Mouse (Mus musculus): ENCODE measurements around the gene Olfr809. TPM values are rescaled to one million over a fixed set of nuclear protein-coding genes. Genes with fewer than 3 reads are reported as not detected.

The Olfr809 gene
- polyA plus RNA-seq (2012; rRNA removed), result not detected in 2 replicates

GRCm38 (mm10) chr10:129774338-129774737 lies at the start of gene Olfr809:
TSS of gene Olfr809 (plus strand) at chr10:129774638.

GRCm38 (mm10) chr10:129729275-129729674 lies 45.2 kb upstream of the Olfr809 start, which contains the start of gene Olfr805:
TSS of gene Olfr805 (minus strand) at chr10:129729375.

GRCm38 (mm10) chr10:129741821-129742220 lies 32.6 kb upstream of the Olfr809 start, which contains the start of gene Olfr806:
TSS of gene Olfr806 (minus strand) at chr10:129741921.

GRCm38 (mm10) chr10:129757693-129758092 lies 16.7 kb upstream of the Olfr809 start, which contains the start of gene Olfr807:
TSS of gene Olfr807 (minus strand) at chr10:129757793.

GRCm38 (mm10) chr10:129765182-129765581 lies 9.3 kb upstream of the Olfr809 start, which contains the start of gene Olfr808:
TSS of gene Olfr808 (plus strand) at chr10:129765482.

GRCm38 (mm10) chr10:129794817-129795216 lies 20.4 kb downstream of the Olfr809 start, which contains the start of gene Olfr810:
TSS of gene Olfr810 (minus strand) at chr10:129794917.

GRCm38 (mm10) chr10:129804296-129804695 lies 29.9 kb downstream of the Olfr809 start, which contains the start of gene Olfr811:
TSS of gene Olfr811 (minus strand) at chr10:129804396.

Other genes starting within 250 kb of the Olfr809 start
- not detected in 2 replicates for gene Olfr792, start 235.5 kb upstream of the Olfr809 start, polyA plus RNA-seq (2012; rRNA removed)
- not detected in 2 replicates for gene Olfr794, start 207.0 kb upstream of the Olfr809 start, polyA plus RNA-seq (2012; rRNA removed)
- not detected in 2 replicates for gene Olfr796, start 162.1 kb upstream of the Olfr809 start, polyA plus RNA-seq (2012; rRNA removed)
- gene Olfr798, start 146.7 kb upstream of the Olfr809 start, polyA plus RNA-seq (2012; rRNA removed), result not detected in 2 replicates
- gene Olfr799, start 137.2 kb upstream of the Olfr809 start, polyA plus RNA-seq (2012; rRNA removed), result not detected in 2 replicates
- gene Olfr800, start 116.9 kb upstream of the Olfr809 start, polyA plus RNA-seq (2012; rRNA removed), result not detected in 2 replicates
- not detected in 2 replicates for gene Olfr801, start 100.8 kb upstream of the Olfr809 start, polyA plus RNA-seq (2012; rRNA removed)
- gene Olfr802, start 86.5 kb upstream of the Olfr809 start, polyA plus RNA-seq (2012; rRNA removed), result not detected in 2 replicates
- not detected in 2 replicates for gene Olfr803, start 80.4 kb upstream of the Olfr809 start, polyA plus RNA-seq (2012; rRNA removed)
- not detected in 2 replicates for gene Olfr804, start 71.4 kb upstream of the Olfr809 start, polyA plus RNA-seq (2012; rRNA removed)
- gene Olfr805, start 45.3 kb upstream of the Olfr809 start, polyA plus RNA-seq (2012; rRNA removed), result not detected in 2 replicates
- not detected in 2 replicates for gene Olfr806, start 32.7 kb upstream of the Olfr809 start, polyA plus RNA-seq (2012; rRNA removed)
- gene Olfr807, start 16.8 kb upstream of the Olfr809 start, polyA plus RNA-seq (2012; rRNA removed), result not detected in 2 replicates
- not detected in 2 replicates for gene Olfr808, start 9.2 kb upstream of the Olfr809 start, polyA plus RNA-seq (2012; rRNA removed)
- gene Olfr810, start 20.3 kb downstream of the Olfr809 start, polyA plus RNA-seq (2012; rRNA removed), result not detected in 2 replicates
- gene Olfr811, start 29.8 kb downstream of the Olfr809 start, polyA plus RNA-seq (2012; rRNA removed), result not detected in 2 replicates
- gene Olfr812, start 71.5 kb downstream of the Olfr809 start, polyA plus RNA-seq (2012; rRNA removed), result not detected in 2 replicates
- gene Olfr813, start 80.7 kb downstream of the Olfr809 start, polyA plus RNA-seq (2012; rRNA removed), result not detected in 2 replicates
- not detected in 2 replicates for gene Olfr814, start 105.2 kb downstream of the Olfr809 start, polyA plus RNA-seq (2012; rRNA removed)
- gene Olfr815, start 131.2 kb downstream of the Olfr809 start, polyA plus RNA-seq (2012; rRNA removed), result not detected in 2 replicates
- not detected in 2 replicates for gene Olfr816, start 141.0 kb downstream of the Olfr809 start, polyA plus RNA-seq (2012; rRNA removed)
- not detected in 2 replicates for gene Olfr818, start 174.5 kb downstream of the Olfr809 start, polyA plus RNA-seq (2012; rRNA removed)
- not detected in 2 replicates for gene Olfr819, start 192.6 kb downstream of the Olfr809 start, polyA plus RNA-seq (2012; rRNA removed)
- not detected in 2 replicates for gene Olfr247, start 201.5 kb downstream of the Olfr809 start, polyA plus RNA-seq (2012; rRNA removed)
- gene Gm10310, start 210.4 kb downstream of the Olfr809 start, polyA plus RNA-seq (2012; rRNA removed), result not detected in 2 replicates
- gene Olfr820, start 238.0 kb downstream of the Olfr809 start, polyA plus RNA-seq (2012; rRNA removed), result not detected in 2 replicates

Measured in stomach, adult 2 months (tissue).